Mouse (Mus musculus): Measurements from ENCODE around the gene Klhl33.

- TF ChIP-seq CTCF (IDR thresholded peaks at IDR 0.05; ENCODE audit: low read depth, low read length) (no peak), GATA1 (IDR thresholded peaks at IDR 0.05; ENCODE audit: borderline replicate concordance, low read length) (no peak), TAL1 (conservative IDR thresholded peaks at IDR 0.05; ENCODE audit: low read depth, low read length) (no peak)
Observed at GRCm38 (mm10) chr14:50875175-50875574, 22.1 kb downstream of the Klhl33 start.

All from G1E (cell line).